Mouse (Mus musculus) midbrain, embryonic 16.5 days (tissue): Measurements from ENCODE around the gene Sf3b5. TPM values are rescaled to one million over a fixed set of nuclear protein-coding genes. Genes with fewer than 3 reads are reported as not detected.
A peak's percentile ranks its signal among the peaks of the same experiment; 100 is the strongest.
"Not testable (repeated sequence)": the region's sequence is repeated elsewhere in the genome, so short reads cannot be mapped to it uniquely, and the experiment has no call there.

Experiments used
- ATAC-seq: fragments of 200-750 bp; cut with Nextera tagmentation; 2 replicates; pipeline ENCODE4 v1.8.0; 2017; ENCODE audit warnings: moderate TSS enrichment
- H3K27ac ChIP-seq: fragments of 300-500 bp; sonication (generic); 2 replicates; pipeline ENCODE4 v1.5.1; 2014; ENCODE audit warnings: mild to moderate bottlenecking, low read length, mixed read lengths
- H3K27me3 ChIP-seq: fragments of 300-500 bp; sonication (generic); 2 replicates; pipeline ENCODE4 v1.6.1; 2014; ENCODE audit warnings: low read depth, low read length, mixed read lengths; ENCODE audit not compliant: control insufficient read depth, insufficient read depth
- H3K36me3 ChIP-seq: fragments of 300-500 bp; sonication (generic); 2 replicates; pipeline ENCODE4 v1.6.1; 2014; ENCODE audit warnings: mild to moderate bottlenecking, low read length, moderate library complexity, mixed read lengths; ENCODE audit not compliant: control insufficient read depth, insufficient read depth
- H3K4me1 ChIP-seq: fragments of 300-500 bp; sonication (generic); 2 replicates; pipeline ENCODE4 v1.6.1; 2014; ENCODE audit warnings: mild to moderate bottlenecking, low read length, mixed read lengths; ENCODE audit not compliant: control insufficient read depth, insufficient read depth
- H3K4me2 ChIP-seq: fragments of 300-500 bp; sonication (generic); 2 replicates; pipeline ENCODE4 v1.6.1; 2014; ENCODE audit warnings: mild to moderate bottlenecking, low read length, mixed read lengths
- H3K4me3 ChIP-seq: fragments of 300-500 bp; sonication (generic); 2 replicates; pipeline ENCODE4 v1.5.1; 2014; ENCODE audit warnings: low read depth, mild to moderate bottlenecking, low read length, moderate library complexity, mixed read lengths
- H3K9ac ChIP-seq: fragments of 300-500 bp; sonication (generic); 2 replicates; pipeline ENCODE4 v1.6.1; 2014; ENCODE audit warnings: low read depth, low read length, mixed read lengths
- H3K9me3 ChIP-seq: fragments of 300-500 bp; sonication (generic); replicated peaks from 2 replicates; pipeline ENCODE4 v1.6.1; 2014; ENCODE audit warnings: mild to moderate bottlenecking, low read length, mixed read lengths; ENCODE audit not compliant: control insufficient read depth, poor library complexity, severe bottlenecking
- WGBS: fragments of 180-500 bp; shearing (Covaris S2); extraction: QIAGEN DNeasy Blood & Tissue Kit; methylation state at CpG from one replicate; pipeline ENCODE4 v1.1.7; 2014; 5-methylcytosine and 5-hydroxymethylcytosine counted together
- polyA plus RNA-seq: library from polyadenylated mRNA; unstranded; fragments of >200 nt; fragmentation: Nextera tagmentation; extraction: Ambion mirVana; gene quantifications from 2 replicates; pipeline ENCODE4 v1.2.1, GENCODE M21; 2015

Gene Sf3b5
- polyA plus RNA-seq, 1 experiment from 2014 or later, result 20.4 TPM

DNA sequence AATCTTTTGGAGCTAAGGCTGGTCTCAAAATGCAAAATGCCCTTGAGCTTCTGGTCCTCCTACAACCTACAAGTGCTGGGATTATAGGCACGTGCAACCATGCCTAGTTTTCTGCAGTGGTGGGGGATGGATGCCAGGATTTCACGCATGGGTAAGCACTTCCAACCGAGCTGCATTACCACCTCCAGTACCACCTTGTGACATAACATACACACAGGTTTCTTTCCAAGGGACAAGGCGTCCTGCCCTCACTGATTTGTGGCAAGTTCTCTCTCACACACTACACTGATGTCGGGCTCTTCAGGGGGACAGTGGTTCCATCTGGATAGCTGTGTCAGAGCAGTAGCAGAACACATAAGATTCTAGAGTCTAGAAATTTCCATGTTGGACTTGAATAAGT is 13.9 kb downstream of the Sf3b5 start:
- no peak overlapping the region for H3K9ac ChIP-seq
- H3K4me2 ChIP-seq, result no peak overlapping the region
- H3K4me3 ChIP-seq, result no peak overlapping the region
- no peaks in the 10 kb centered on the region for H3K9me3 ChIP-seq
- no peaks in the 10 kb centered on the region for H3K27me3 ChIP-seq
- no peak overlapping the region for H3K27ac ChIP-seq
- ATAC-seq, result no peak
- no peaks in the 10 kb centered on the region for H3K4me1 ChIP-seq
- WGBS, result 75% methylated on average over 5 of the region's 5 CpGs
- no peaks in the 10 kb centered on the region for H3K36me3 ChIP-seq

DNA sequence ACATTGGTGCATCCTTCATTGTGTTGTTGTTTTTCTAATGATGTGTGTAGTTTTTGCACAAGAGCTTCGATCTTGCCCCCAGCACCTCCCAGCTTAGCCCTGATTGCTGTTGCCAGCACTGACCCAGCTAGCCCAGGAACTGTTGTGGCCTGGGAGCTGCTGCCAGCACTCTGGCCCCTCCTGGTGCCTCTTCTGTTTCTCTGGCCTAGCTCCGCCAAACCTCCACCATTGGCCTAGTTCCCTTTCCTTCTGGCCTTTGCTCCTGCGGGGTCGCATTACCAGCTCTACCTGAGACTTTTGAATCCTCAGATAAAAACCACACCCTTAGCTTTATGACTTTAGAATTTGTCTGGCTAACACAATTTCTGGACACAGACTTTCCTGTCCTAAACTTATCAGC is 17.0 kb downstream of the Sf3b5 start:
- Histone ChIP-seq H3K4me3 (no peak overlapping the region), H3K27me3 (no peaks in the 10 kb centered on the region), H3K36me3 (no peaks in the 10 kb centered on the region), H3K9ac (no peak overlapping the region), H3K4me2 (no peak overlapping the region), H3K4me1 (no peaks in the 10 kb centered on the region), H3K9me3 (no peaks in the 10 kb centered on the region), H3K27ac (no peak overlapping the region)
- no peak for ATAC-seq
- WGBS, result 88% methylated on average over 4 of the region's 4 CpGs

DNA sequence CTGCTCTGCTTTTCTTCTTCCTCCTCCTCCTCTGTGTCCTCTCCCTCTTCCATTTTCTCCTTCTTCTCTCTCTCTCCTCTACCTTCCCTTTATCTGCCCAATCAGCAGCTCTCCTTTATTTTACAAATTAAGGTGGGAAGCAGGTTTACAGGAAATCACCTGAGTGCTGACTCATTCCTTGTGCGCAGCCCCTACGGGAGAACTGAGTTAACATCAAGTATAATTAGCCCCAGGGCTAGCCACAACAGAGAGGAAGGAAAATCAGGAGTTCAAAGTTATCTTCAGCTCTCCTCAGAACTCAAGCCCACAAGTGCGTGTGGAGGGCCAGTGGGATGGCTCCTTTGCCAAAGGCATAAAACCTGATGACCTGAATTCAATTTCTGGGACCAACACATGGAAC is 18.8 kb downstream of the Sf3b5 start:
- H3K4me3 ChIP-seq, H3K27me3 ChIP-seq, ATAC-seq, H3K4me1 ChIP-seq, H3K9me3 ChIP-seq, H3K9ac ChIP-seq, H3K27ac ChIP-seq, H3K36me3 ChIP-seq, H3K4me2 ChIP-seq: not testable (repeated sequence)
- 69% methylated on average over 3 of the region's 3 CpGs for WGBS

DNA sequence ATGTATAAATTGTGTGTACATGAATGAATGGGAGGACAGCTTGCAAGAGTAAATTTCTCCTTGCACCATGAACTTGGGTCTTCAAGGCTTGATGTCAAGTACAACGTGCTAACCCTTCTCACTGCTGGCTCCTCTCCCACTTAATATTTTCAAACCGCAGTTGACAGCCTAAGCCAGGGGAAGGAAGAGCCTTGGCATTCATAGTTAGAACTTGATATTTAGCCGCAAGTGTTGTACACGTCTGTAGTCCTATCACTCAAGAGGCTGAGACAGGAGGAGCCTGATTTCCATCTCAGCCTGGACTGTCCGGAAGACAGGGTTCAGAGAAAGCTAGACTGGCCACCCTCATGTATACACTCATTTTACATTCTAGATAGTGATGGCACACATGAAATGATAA is 22.6 kb downstream of the Sf3b5 start:
- H3K9ac ChIP-seq, result no peak overlapping the region
- no peak for ATAC-seq
- H3K9me3 ChIP-seq, result no peaks in the 10 kb centered on the region
- H3K27ac ChIP-seq, result no peak overlapping the region
- no peak overlapping the region for H3K4me3 ChIP-seq
- no peaks in the 10 kb centered on the region for H3K27me3 ChIP-seq
- no peak overlapping the region for H3K4me2 ChIP-seq
- 94% methylated on average over 5 of the region's 5 CpGs for WGBS
- H3K36me3 ChIP-seq, result no peaks in the 10 kb centered on the region
- H3K4me1 ChIP-seq, result no peaks in the 10 kb centered on the region

DNA sequence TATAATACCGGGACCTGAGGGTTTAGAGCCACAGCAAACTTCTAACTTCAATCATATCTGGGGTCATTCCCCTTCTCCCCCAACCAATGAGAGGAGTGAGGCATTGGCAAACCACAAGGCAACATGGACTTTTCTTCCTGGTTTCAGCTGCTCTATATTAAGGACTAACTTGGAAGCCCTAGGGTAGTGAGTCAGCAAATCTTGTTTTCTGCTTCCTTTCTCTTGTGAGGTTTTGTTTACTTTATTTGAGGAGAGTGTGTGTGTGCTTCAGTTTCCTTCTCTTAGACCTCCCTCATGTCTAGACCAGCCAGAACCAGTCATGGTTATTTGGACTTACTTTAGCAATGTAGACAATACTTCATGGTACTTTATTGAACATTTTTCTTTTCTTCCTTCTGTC is 23.1 kb downstream of the Sf3b5 start:
- Histone ChIP-seq H3K4me2 (no peak overlapping the region), H3K27ac (no peak overlapping the region), H3K4me1 (no peaks in the 10 kb centered on the region), H3K36me3 (no peaks in the 10 kb centered on the region), H3K9ac (no peak overlapping the region), H3K9me3 (no peaks in the 10 kb centered on the region), H3K4me3 (no peak overlapping the region), H3K27me3 (no peaks in the 10 kb centered on the region)
- ATAC-seq, result no peak
- 97% methylated on average over 1 of the region's 1 CpGs for WGBS

DNA sequence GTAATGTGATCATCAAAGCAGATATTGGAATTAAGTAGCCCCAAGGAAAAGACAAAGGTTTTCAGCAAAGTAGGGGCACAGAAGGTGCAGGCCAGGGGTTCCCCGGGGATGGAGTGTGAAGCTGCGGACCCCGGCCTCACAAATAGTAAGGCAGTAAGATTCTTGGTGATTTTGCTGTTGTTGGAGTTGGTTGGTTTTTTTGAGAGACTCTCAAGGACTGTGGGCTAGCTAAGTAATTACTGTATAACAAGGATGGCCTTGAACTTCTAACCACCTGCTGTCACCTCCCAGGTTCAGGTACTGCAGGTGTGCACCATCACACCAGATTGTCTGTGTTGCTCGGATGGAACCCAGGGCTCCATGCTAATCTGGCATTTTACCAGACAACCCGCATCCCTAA is 24.3 kb downstream of the Sf3b5 start:
- ATAC-seq, result no peak
- no peaks in the 10 kb centered on the region for H3K4me1 ChIP-seq
- H3K4me2 ChIP-seq, result no peak overlapping the region
- H3K27ac ChIP-seq, result no peak overlapping the region
- no peaks in the 10 kb centered on the region for H3K36me3 ChIP-seq
- H3K27me3 ChIP-seq, result no peaks in the 10 kb centered on the region
- no peak overlapping the region for H3K9ac ChIP-seq
- WGBS, result 93% methylated on average over 5 of the region's 5 CpGs
- H3K4me3 ChIP-seq, result no peak overlapping the region
- no peaks in the 10 kb centered on the region for H3K9me3 ChIP-seq

DNA sequence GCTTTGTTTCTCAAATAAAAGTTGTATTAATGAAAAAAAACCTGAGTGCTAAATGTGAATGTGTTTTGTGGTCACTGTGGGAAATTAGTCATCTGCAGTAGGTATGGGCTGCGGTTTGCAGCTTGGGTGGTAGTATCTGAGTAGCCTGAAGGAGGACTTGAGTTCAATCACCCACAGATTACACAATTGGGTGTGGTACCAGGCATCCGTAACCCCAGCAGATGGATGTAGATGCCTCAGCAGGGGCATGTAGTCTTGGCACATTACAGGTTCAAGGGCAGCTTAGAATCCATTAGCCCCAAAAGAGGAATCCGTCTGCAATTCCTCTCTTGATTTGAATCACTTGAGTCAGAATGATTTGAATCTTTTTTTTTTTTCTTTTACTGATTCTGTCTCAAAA is 30.1 kb downstream of the Sf3b5 start:
- no peaks in the 10 kb centered on the region for H3K27me3 ChIP-seq
- 85% methylated on average over 3 of the region's 3 CpGs for WGBS
- ATAC-seq, result no peak
- no peak overlapping the region for H3K4me2 ChIP-seq
- H3K27ac ChIP-seq, result no peak overlapping the region
- H3K4me1 ChIP-seq, result no peaks in the 10 kb centered on the region
- H3K4me3 ChIP-seq, result no peak overlapping the region
- no peak overlapping the region for H3K9ac ChIP-seq
- H3K36me3 ChIP-seq, result no peaks in the 10 kb centered on the region
- no peaks in the 10 kb centered on the region for H3K9me3 ChIP-seq

DNA sequence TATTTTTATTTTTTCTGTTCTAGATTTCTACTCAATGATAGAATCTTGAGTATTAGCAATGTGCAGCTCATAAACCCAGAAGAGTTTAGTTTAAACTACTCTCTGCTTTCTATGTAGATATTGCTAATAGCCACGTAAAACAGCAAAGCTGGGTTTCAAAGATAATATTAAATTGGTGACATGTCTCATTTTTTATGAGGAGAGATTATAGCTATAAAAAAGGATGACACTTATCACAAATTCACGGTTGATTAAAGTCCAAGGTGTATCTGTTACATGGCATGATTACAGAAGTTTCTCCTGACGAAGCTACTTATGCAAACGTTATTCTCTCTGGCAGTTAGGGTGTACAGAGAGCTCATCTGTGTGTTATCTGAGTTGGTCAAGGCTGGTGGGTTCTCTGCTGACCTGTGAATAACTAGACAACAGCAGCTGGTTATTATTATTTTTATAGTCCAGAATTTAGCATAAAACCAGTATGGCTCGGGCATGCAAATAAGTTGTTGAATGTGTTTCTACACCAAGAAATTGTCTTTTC is 34.6 kb downstream of the Sf3b5 start:
- H3K36me3 ChIP-seq, result no peaks in the 10 kb centered on the region
- H3K27ac ChIP-seq, result no peak overlapping the region
- WGBS, result 85% methylated on average over 5 of the region's 5 CpGs
- no peak for ATAC-seq
- no peaks in the 10 kb centered on the region for H3K9me3 ChIP-seq
- H3K9ac ChIP-seq, result no peak overlapping the region
- H3K27me3 ChIP-seq, result no peaks in the 10 kb centered on the region
- H3K4me2 ChIP-seq, result no peak overlapping the region
- H3K4me1 ChIP-seq, result no peaks in the 10 kb centered on the region
- H3K4me3 ChIP-seq, result no peak overlapping the region

DNA sequence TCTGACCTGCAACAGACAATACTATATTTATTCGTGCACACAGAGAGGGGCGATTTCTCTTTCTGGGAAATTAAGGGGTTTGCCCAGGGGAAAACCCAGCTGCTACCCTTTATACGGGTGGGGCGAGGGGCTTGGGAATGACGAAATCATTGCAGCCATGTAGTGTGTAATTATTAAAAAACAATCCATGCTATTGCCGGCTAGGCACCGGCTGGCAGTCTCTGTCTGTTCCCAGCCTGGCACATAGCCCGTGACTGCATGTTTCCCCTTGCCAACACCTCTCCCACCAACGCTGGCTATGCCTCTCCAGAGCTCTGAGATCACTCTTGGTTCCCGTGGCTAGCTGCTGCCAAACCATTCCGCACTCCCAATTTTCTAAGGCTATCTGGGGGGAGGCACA is 39.5 kb downstream of the Sf3b5 start:
- no peak overlapping the region for H3K4me3 ChIP-seq
- no peak overlapping the region for H3K9ac ChIP-seq
- H3K27me3 ChIP-seq, result no peaks in the 10 kb centered on the region
- no peaks in the 10 kb centered on the region for H3K9me3 ChIP-seq
- no peak overlapping the region for H3K27ac ChIP-seq
- H3K36me3 ChIP-seq, result no peaks in the 10 kb centered on the region
- H3K4me1 ChIP-seq, result no peaks in the 10 kb centered on the region
- WGBS, result 82% methylated on average over 11 of the region's 11 CpGs
- no peak for ATAC-seq
- H3K4me2 ChIP-seq, result no peak overlapping the region

DNA sequence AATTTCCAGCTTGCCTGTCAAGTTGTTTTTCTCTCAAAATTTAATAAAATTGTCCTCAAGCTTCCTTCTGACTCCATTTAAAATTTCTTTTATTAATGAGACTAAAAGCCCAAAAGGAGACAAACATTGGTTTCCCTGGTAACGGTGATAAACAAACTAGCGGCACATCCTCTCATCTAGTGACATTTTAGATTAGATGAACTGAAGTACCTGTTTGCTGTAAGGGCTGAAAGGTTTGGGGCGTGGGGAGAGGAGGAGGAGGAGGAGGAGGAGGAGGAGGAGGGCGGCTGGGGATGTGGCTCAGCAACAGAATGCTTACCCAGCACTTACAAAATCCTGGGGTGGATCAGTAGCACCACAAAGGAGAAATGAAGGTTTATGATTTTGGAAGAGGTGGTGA is 42.7 kb downstream of the Sf3b5 start:
- Histone ChIP-seq H3K9ac (no peak overlapping the region), H3K4me3 (no peak overlapping the region), H3K4me2 (no peak overlapping the region), H3K9me3 (no peaks in the 10 kb centered on the region), H3K27ac (no peak overlapping the region), H3K4me1 (no peaks in the 10 kb centered on the region), H3K36me3 (no peaks in the 10 kb centered on the region), H3K27me3 (no peaks in the 10 kb centered on the region)
- ATAC-seq, result peak; percentile 56; the same call in 1 of the 2 replicates
- WGBS, result 45% methylated on average over 3 of the region's 4 CpGs
